ENCODE assay signal across 15 mouse cellular contexts in the genomic region with DNA sequence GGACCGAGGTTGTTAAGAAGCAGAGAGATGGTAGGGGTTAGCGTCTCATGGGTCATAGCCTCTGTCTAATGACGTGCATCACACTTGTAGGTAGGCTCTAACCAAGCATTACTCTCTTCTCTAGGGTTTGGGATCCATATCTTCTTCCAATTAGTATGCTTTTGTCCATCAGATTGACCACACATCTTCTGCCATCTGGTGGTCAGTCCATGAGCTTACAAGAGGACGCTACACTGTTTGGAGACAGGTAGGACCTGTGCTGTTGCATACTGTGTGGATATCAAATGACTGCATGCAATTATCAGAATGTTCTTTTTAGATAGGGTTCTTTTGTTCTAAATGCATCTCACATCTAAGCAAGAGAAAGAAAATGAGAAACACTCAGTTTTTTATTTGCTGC. TPM values are rescaled to one million over a fixed set of nuclear protein-coding genes. Genes with fewer than 3 reads are reported as not detected.
DNase-seq lines count a peak whose midpoint lies in the region; ATAC-seq and TF ChIP-seq lines count a peak whose summit lies in the region.
"Had no signal": no experiment of that assay in that cellular context is flagged by ENCODE, and none has a peak within 500 bp of the region (broad histone marks: within the 10 kb centered on the region; RNA-seq: fewer than 3 reads in every experiment).

No protein-coding gene starts in this region.

- in situ Hi-C loops in Patski (cut with MboI; ENCODE audit: low pct_unique_long_range_greater_than_20kb): no loop called here

- CTCF ChIA-PET in Patski (lab: Charles Lee): no interaction called here

- H3K4me1 ChIP-seq in embryonic facial prominence, embryonic 11.5 days (ENCODE audit: control insufficient read depth, insufficient read depth, low read length): no peaks in the 10 kb centered on the region
- H3K4me1 ChIP-seq in embryonic facial prominence, embryonic 10.5 days: peaks cover 10% of the 10 kb centered on the region
- H3K4me1 ChIP-seq: liver, embryonic 13.5 days had no signal

- no peak overlapping the region for H3K4me3 ChIP-seq in embryonic facial prominence, embryonic 11.5 days (ENCODE audit: low read depth, low read length)
- no peak overlapping the region for H3K4me3 ChIP-seq in embryonic facial prominence, embryonic 10.5 days
- H3K4me3 ChIP-seq in layer of hippocampus, adult 2 months: no peak overlapping the region
- H3K4me3 ChIP-seq: hindbrain, embryonic 15.5 days; liver, embryonic 13.5 days had no signal

- no peaks in the 10 kb centered on the region for H3K27me3 ChIP-seq in embryonic facial prominence, embryonic 11.5 days (ENCODE audit: control insufficient read depth, insufficient read depth, low read length)
- H3K27me3 ChIP-seq in embryonic facial prominence, embryonic 10.5 days (replicated peaks; ENCODE audit: low read depth, poor library complexity, severe bottlenecking): no peaks in the 10 kb centered on the region
- peaks cover 5% of the 10 kb centered on the region for H3K27me3 ChIP-seq in Patski
- H3K27me3 ChIP-seq: hindbrain, embryonic 15.5 days; liver, embryonic 13.5 days had no signal

- H3K27ac ChIP-seq in embryonic facial prominence, embryonic 11.5 days (replicated peaks; ENCODE audit: low read depth, low read length): no peak overlapping the region
- no peak overlapping the region for H3K27ac ChIP-seq in embryonic facial prominence, embryonic 10.5 days (replicated peaks)
- H3K27ac ChIP-seq in layer of hippocampus, adult 2 months: no peak overlapping the region
- H3K27ac ChIP-seq: hindbrain, embryonic 15.5 days; liver, embryonic 13.5 days; macrophage had no signal

- peak; percentile 10 for DNase-seq in embryonic facial prominence, embryonic 11.5 days (ENCODE audit: low spot score)
- DNase-seq in embryonic facial prominence, embryonic 10.5 days (ENCODE audit: low spot score): no peak
- DNase-seq in layer of hippocampus, adult 2 months (ENCODE audit: low spot score in 2 of 2): no peak
- no peak for DNase-seq in layer of hippocampus, adult 9-11 months
- DNase-seq in 3T3-L1 (ENCODE audit: low read depth, low spot score) (peak; percentile 43), Patski (ENCODE audit: low read depth, low spot score) (no peak)
- DNase-seq in right cerebral cortex, adult 18-20 months: no peak
- DNase-seq: B cell, adult 2 months; cerebellum, adult 8-10 months; heart, adult 18-20 months; liver, embryonic 13.5 days; thymus, postnatal 4 days had no signal

- H3K9ac ChIP-seq in embryonic facial prominence, embryonic 11.5 days (replicated peaks; ENCODE audit: low read length): no peak overlapping the region
- H3K9ac ChIP-seq: hindbrain, embryonic 15.5 days; liver, embryonic 13.5 days had no signal

- H3K9me3 ChIP-seq in embryonic facial prominence, embryonic 11.5 days (replicated peaks; ENCODE audit: control insufficient read depth, low read length): no peaks in the 10 kb centered on the region
- H3K9me3 ChIP-seq in embryonic facial prominence, embryonic 10.5 days: no peaks in the 10 kb centered on the region
- H3K9me3 ChIP-seq: hindbrain, embryonic 15.5 days; liver, embryonic 13.5 days had no signal

- POLR2A ChIA-PET in Patski (lab: Charles Lee): interaction anchor here (0.6 kb wide), 1 partner anchor 28 kb away, joined by 3 read pairs; no protein-coding TSS in a partner anchor

- WGBS in embryonic facial prominence, embryonic 11.5 days: 70% methylated on average over 4 of the region's 4 CpGs
- 69% methylated on average over 4 of the region's 4 CpGs for WGBS in embryonic facial prominence, embryonic 10.5 days

- no peaks in the 10 kb centered on the region for H3K36me3 ChIP-seq in embryonic facial prominence, embryonic 11.5 days (replicated peaks; ENCODE audit: control insufficient read depth, insufficient read depth, low read depth, low read length)
- no peaks in the 10 kb centered on the region for H3K36me3 ChIP-seq in embryonic facial prominence, embryonic 10.5 days (replicated peaks)
- H3K36me3 ChIP-seq: hindbrain, embryonic 15.5 days; liver, embryonic 13.5 days had no signal

- ATAC-seq in embryonic facial prominence, embryonic 11.5 days (replicated peaks; ENCODE audit: insufficient number of reproducible peaks, low FRiP score, low TSS enrichment, low read depth): no peak
- no peak for ATAC-seq in Patski
- no peak for ATAC-seq in inflammation-experienced regulatory T-cells, adult 6 months

- peak; percentile 35 for TF ChIP-seq CTCF in layer of hippocampus, adult 2 months (conservative IDR thresholded peaks at IDR 0.05)
- TF ChIP-seq CTCF in Patski (IDR thresholded peaks at IDR 0.05): peak; percentile 22

- H3K4me2 ChIP-seq in embryonic facial prominence, embryonic 11.5 days (ENCODE audit: low read depth, low read length): no peak overlapping the region
- H3K4me2 ChIP-seq: hindbrain, embryonic 15.5 days; liver, embryonic 13.5 days had no signal

RNA-seq across cellular contexts. Expression of a gene that starts 54.6 kb away (rescaled TPM):
- 0.79 and 1.4 TPM in 2 replicates for polyA plus RNA-seq in embryonic facial prominence, embryonic 11.5 days (2014; fragmentation: Nextera tagmentation; extraction: Ambion mirVana)
- 0.32 and 0.41 TPM in 2 replicates for polyA plus RNA-seq in embryonic facial prominence, embryonic 10.5 days (2016; fragmentation: Nextera tagmentation; extraction: Ambion mirVana)
- total RNA-seq in layer of hippocampus, adult 2 months (2021): 10 to 100 TPM; 37.1 to 38.0 TPM
- not detected for polyA plus RNA-seq in Patski (2021)
- polyA plus RNA-seq in inflammation-experienced regulatory T-cells, adult 6 months (2017; shearing (Covaris generic)): not detected
- polyA plus RNA-seq: macrophage had no signal

Comparison
In these comparisons a context has a peak if more than half of its experiments do, and no peak if none do; other contexts are left out.
1. DNase-seq: peak in embryonic facial prominence, embryonic 11.5 days (single experiment) and 3T3-L1 (single experiment); none in embryonic facial prominence, embryonic 10.5 days (single experiment), layer of hippocampus, adult 2 months (0 of 2), layer of hippocampus, adult 9-11 months (single experiment), Patski (single experiment) and right cerebral cortex, adult 18-20 months (single experiment).